Mouse (Mus musculus) Muller cell, postnatal 12 days (primary cell): Measurements from ENCODE around the gene Pmfbp1.

ENCODE experiments used
- DNase-seq: peaks from one replicate; pipeline ENCODE4 v3.0.0-alpha.2; 2015; ENCODE audit errors: inconsistent ontology term

The Pmfbp1 gene

DNA sequence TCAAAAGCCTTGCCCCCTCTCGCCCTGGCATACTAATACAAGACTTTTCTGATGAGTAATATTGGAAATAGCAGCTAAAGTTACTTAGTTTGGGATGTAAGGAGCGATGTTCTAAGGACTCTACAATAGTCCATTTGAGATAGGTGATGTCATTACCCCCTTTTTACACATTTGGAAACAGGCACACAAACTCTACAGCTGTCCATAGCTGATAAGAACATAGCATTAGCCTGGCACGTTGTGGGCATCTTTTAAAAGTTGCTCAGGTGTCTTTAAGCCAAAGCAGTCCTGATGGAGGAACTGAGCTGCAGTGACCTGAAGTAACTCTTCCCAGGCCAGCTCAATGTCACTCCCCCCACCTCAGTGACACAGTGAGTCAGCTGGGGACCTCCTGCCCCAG, 97.5 kb downstream of the Pmfbp1 start:
- no peak for DNase-seq

- no peak for DNase-seq
Observed at GRCm38 (mm10) chr8:109592164-109592563, 98.3 kb downstream of the Pmfbp1 start.
